In genomic region chr14:39472146-39472751, GRCm38 (mm10) we compare ENCODE assay signal across 8 mouse cellular contexts. TPM values are rescaled to one million over a fixed set of nuclear protein-coding genes. Genes with fewer than 3 reads are reported as not detected.
DNase-seq lines count a peak whose midpoint lies in the region; ATAC-seq and TF ChIP-seq lines count a peak whose summit lies in the region.

No protein-coding gene starts in this region.

- H3K4me2 ChIP-seq in lung, embryonic 14.5 days, result peak overlapping the region; percentile 78
- H3K4me2 ChIP-seq in limb, embryonic 13.5 days (replicated peaks), result peak overlapping the region; percentile 83

- H3K9me3 ChIP-seq in lung, embryonic 14.5 days (ENCODE audit: low read depth, low read length), result no peaks in the 10 kb centered on the region
- no peaks in the 10 kb centered on the region for H3K9me3 ChIP-seq in hindbrain, embryonic 10.5 days
- no peaks in the 10 kb centered on the region for H3K9me3 ChIP-seq in limb, embryonic 13.5 days

- intact Hi-C loops in heart, postnatal 36 days (cut with DNase I), result no loop called here

- H3K27me3 ChIP-seq in lung, embryonic 14.5 days (ENCODE audit: insufficient read depth, low read length), result peaks cover 58% of the 10 kb centered on the region
- peaks cover 64% of the 10 kb centered on the region for H3K27me3 ChIP-seq in hindbrain, embryonic 10.5 days (ENCODE audit: insufficient read depth, poor library complexity, severe bottlenecking)
- peaks cover 86% of the 10 kb centered on the region for H3K27me3 ChIP-seq in limb, embryonic 13.5 days

- H3K4me1 ChIP-seq in lung, embryonic 14.5 days (ENCODE audit: insufficient read depth), result no peaks in the 10 kb centered on the region
- H3K4me1 ChIP-seq in hindbrain, embryonic 10.5 days (replicated peaks), result peaks cover 24% of the 10 kb centered on the region
- H3K4me1 ChIP-seq in limb, embryonic 13.5 days, result peaks cover 16% of the 10 kb centered on the region

- H3K27ac ChIP-seq in lung, embryonic 14.5 days (ENCODE audit: low read depth), result no peak overlapping the region
- H3K27ac ChIP-seq in hindbrain, embryonic 10.5 days, result peak overlapping the region; percentile 74
- no peak overlapping the region for H3K27ac ChIP-seq in limb, embryonic 13.5 days

- H3K4me3 ChIP-seq in lung, embryonic 14.5 days (ENCODE audit: low read depth, low read length), result peak overlapping the region; percentile 43
- peak overlapping the region; percentile 66 for H3K4me3 ChIP-seq in hindbrain, embryonic 10.5 days
- H3K4me3 ChIP-seq in limb, embryonic 13.5 days, result peak overlapping the region; percentile 49

- WGBS in lung, embryonic 14.5 days, result 5% methylated on average over 37 of the region's 56 CpGs
- 2% methylated on average over 56 of the region's 56 CpGs for WGBS in hindbrain, embryonic 10.5 days
- WGBS in limb, embryonic 13.5 days, result 4% methylated on average over 52 of the region's 56 CpGs

- ATAC-seq in lung, embryonic 14.5 days (ENCODE audit: insufficient read depth), result 0 out of 2 replicates have a peak, but pooled peaks have one; percentile 31
- ATAC-seq in limb, embryonic 13.5 days (ENCODE audit: low FRiP score, low read depth), result 0 out of 2 replicates have a peak, but pooled peaks have one; percentile 19

- no peak for TF ChIP-seq CTCF in lung, embryonic 14.5 days (IDR thresholded peaks at IDR 0.05; ENCODE audit: low read depth)

- H3K9ac ChIP-seq in lung, embryonic 14.5 days, result peak overlapping the region; percentile 16; the same call in 1 of the 2 replicates
- H3K9ac ChIP-seq in limb, embryonic 13.5 days, result peak overlapping the region; percentile 25; the same call in 1 of the 2 replicates

- no peak for DNase-seq in lung, embryonic 14.5 days
- no peak for DNase-seq in lung, postnatal 25 days (ENCODE audit: low spot score)
- DNase-seq in cerebellum, postnatal 4 days (ENCODE audit: low spot score in 2 of 2), result peak; percentile 14 to 25
- peak; percentile 28 for DNase-seq in hindbrain, embryonic 10.5 days (ENCODE audit: low spot score)
- DNase-seq in right cerebral cortex, adult 18-20 months, result peak; percentile 36
- no peak for DNase-seq in adipocyte (ENCODE audit: low spot score)
- no peak for DNase-seq in heart, postnatal 36 days

- no peaks in the 10 kb centered on the region for H3K36me3 ChIP-seq in lung, embryonic 14.5 days (ENCODE audit: insufficient read depth)
- H3K36me3 ChIP-seq in hindbrain, embryonic 10.5 days, result no peaks in the 10 kb centered on the region
- H3K36me3 ChIP-seq in limb, embryonic 13.5 days, result no peaks in the 10 kb centered on the region

RNA-seq across cellular contexts. Expression of gene Nrg3, which starts 0.6 kb away (rescaled TPM):
- polyA plus RNA-seq in lung, embryonic 14.5 days (2014; fragmentation: Nextera tagmentation; extraction: Ambion mirVana), result 0.08 TPM in 1 of 2 replicates, not detected in the other
- polyA plus RNA-seq in hindbrain, embryonic 10.5 days (2016; fragmentation: Nextera tagmentation; extraction: Ambion mirVana), result 0.71 and 1.5 TPM in 2 replicates
- 0.10 and 0.14 TPM in 2 replicates for polyA plus RNA-seq in limb, embryonic 13.5 days (2015; fragmentation: Nextera tagmentation; extraction: Ambion mirVana)
- total RNA-seq in heart, postnatal 36 days (2021), result not detected

Comparison
In these comparisons a context has a peak if more than half of its experiments do, and no peak if none do; other contexts are left out.
1. DNase-seq: peak in cerebellum, postnatal 4 days (2 of 2), hindbrain, embryonic 10.5 days (single experiment) and right cerebral cortex, adult 18-20 months (single experiment); none in lung, embryonic 14.5 days (single experiment), lung, postnatal 25 days (single experiment), adipocyte (single experiment) and heart, postnatal 36 days (0 of 2).
2. Peak in every context shown above with its lines, with median percentiles within 50 percentile points of each other: H3K4me3 ChIP-seq.